Mouse (Mus musculus) limb, embryonic 13.5 days (tissue): ENCODE data around the gene Mef2b. TPM values are rescaled to one million over a fixed set of nuclear protein-coding genes. Genes with fewer than 3 reads are reported as not detected.

ENCODE experiments used
- ATAC-seq: fragments of 200-750 bp; cut with Nextera tagmentation; 2 replicates; pipeline ENCODE4 v1.8.0; 2017; ENCODE audit warnings: low read depth, moderate number of reproducible peaks, moderate TSS enrichment; ENCODE audit not compliant: low FRiP score
- H3K27ac ChIP-seq: fragments of 300-500 bp; sonication (generic); 2 replicates; pipeline ENCODE4 v1.5.1; 2015; ENCODE audit warnings: inconsistent platforms, mild to moderate bottlenecking, moderate library complexity
- H3K27me3 ChIP-seq: fragments of 300-500 bp; sonication (generic); 2 replicates; pipeline ENCODE4 v1.6.1; 2015; ENCODE audit warnings: mild to moderate bottlenecking, inconsistent platforms
- H3K36me3 ChIP-seq: fragments of 300-500 bp; sonication (generic); 2 replicates; pipeline ENCODE4 v1.6.1; 2015; ENCODE audit warnings: inconsistent platforms, mild to moderate bottlenecking, moderate library complexity
- H3K4me1 ChIP-seq: fragments of 300-500 bp; sonication (generic); 2 replicates; pipeline ENCODE4 v1.6.1; 2015; ENCODE audit warnings: inconsistent platforms
- H3K4me2 ChIP-seq: fragments of 300-500 bp; sonication (generic); replicated peaks from 2 replicates; pipeline ENCODE4 v1.6.1; 2015; ENCODE audit warnings: inconsistent platforms, mild to moderate bottlenecking, moderate library complexity
- H3K4me3 ChIP-seq: fragments of 300-500 bp; sonication (generic); 2 replicates; pipeline ENCODE4 v1.5.1; 2015; ENCODE audit warnings: moderate library complexity, mild to moderate bottlenecking, inconsistent platforms
- H3K9ac ChIP-seq: fragments of 300-500 bp; sonication (generic); 2 replicates; pipeline ENCODE4 v1.6.1; 2015; ENCODE audit warnings: mild to moderate bottlenecking, inconsistent platforms
- H3K9me3 ChIP-seq: fragments of 300-500 bp; sonication (generic); 2 replicates; pipeline ENCODE4 v1.6.1; 2016; ENCODE audit warnings: inconsistent platforms
- WGBS: fragments of 180-500 bp; shearing (Covaris S2); methylation state at CpG from one replicate; pipeline ENCODE4 v1.1.7; 2015; 5-methylcytosine and 5-hydroxymethylcytosine counted together
- polyA plus RNA-seq: library from polyadenylated mRNA; unstranded; fragments of >200 nt; fragmentation: Nextera tagmentation; extraction: Ambion mirVana; gene quantifications from 2 replicates; pipeline ENCODE4 v1.2.1, GENCODE M21; 2015

Mef2b gene
- polyA plus RNA-seq, 1 experiment from 2014 or later, result 0.38 TPM

DNA sequence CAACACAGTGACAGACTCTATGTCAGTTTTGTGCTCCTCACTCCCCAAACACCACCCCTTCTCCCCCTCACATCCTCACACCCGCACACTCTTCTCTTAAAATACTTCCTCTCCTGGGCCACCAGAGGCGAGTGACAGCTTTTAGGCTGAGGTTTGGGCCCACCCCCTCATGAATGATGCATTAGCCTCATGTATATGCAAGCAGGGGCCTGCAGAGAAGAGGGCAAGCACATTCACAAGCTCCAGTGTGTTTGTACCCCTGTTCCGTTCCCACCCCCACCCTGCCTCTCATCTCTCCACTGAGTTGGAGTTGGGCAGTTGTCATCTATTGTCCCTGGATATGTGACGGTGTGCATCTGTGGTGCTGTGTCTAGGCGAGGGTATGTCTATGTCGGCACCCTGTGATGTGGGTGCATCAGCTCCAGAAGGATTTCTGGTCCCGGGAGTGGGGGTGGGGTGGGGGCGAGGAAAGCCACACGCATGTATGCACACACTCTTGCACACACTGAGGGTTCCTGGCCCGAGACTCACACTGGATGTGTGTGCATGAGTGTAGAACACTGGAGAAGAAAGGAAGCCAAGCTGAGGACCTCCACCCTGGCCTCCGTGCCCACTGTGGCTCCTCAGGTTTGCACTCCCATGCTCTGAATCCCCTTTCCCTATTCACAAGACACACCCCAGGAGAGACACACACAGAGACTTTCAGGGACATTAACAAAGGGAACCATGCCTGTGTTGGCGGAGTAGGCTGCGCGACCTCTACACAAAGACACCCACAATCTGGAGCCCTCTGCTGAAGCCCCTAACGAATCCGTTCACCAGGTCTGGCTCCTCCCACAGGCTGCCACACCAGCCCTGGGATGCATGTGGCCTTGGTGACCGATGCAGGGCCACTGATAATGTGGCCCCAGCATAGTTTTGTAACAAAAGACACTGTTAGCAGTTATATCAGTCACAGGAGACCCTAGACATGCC, 20.5 kb upstream of the Mef2b start:
- H3K4me2 ChIP-seq, result no peak overlapping the region
- H3K27me3 ChIP-seq, result peaks cover 88% of the 10 kb centered on the region
- no peak overlapping the region for H3K4me3 ChIP-seq
- no peak for ATAC-seq
- H3K27ac ChIP-seq, result no peak overlapping the region
- WGBS, result 7% methylated on average over 17 of the region's 17 CpGs
- H3K36me3 ChIP-seq, result no peaks in the 10 kb centered on the region
- H3K9ac ChIP-seq, result no peak overlapping the region
- H3K9me3 ChIP-seq, result no peaks in the 10 kb centered on the region
- peaks cover 6% of the 10 kb centered on the region; the same call in 1 of the 2 replicates for H3K4me1 ChIP-seq

GRCm38 (mm10) chr8:70120667-70121066, 18.8 kb upstream of the Mef2b start, which contains the start of gene Ncan:
Gene Ncan, minus strand, starts transcription at chr8:70120873.
- Histone ChIP-seq H3K9ac (peak within 1 kb of the TSS; percentile 39; the same call in 1 of the 2 replicates), H3K27ac (no peak within 1 kb of the TSS), H3K9me3 (no peaks in the 10 kb centered on the region), H3K27me3 (peaks cover 78% of the 10 kb centered on the region), H3K4me3 (peak within 1 kb of the TSS; percentile 28), H3K36me3 (no peaks in the 10 kb centered on the region), H3K4me2 (peak within 1 kb of the TSS; percentile 63), H3K4me1 (peaks cover 6% of the 10 kb centered on the region; the same call in 1 of the 2 replicates)
- peak; percentile 45; the same call in 1 of the 2 replicates for ATAC-seq
- WGBS, result under 1% methylated on average over 19 of the region's 19 CpGs

- ATAC-seq, result no peak
- peaks cover 59% of the 10 kb centered on the region for H3K27me3 ChIP-seq
- no peak overlapping the region for H3K9ac ChIP-seq
- WGBS, result 59% methylated on average over 2 of the region's 2 CpGs
- no peak overlapping the region for H3K27ac ChIP-seq
- peaks cover 6% of the 10 kb centered on the region; the same call in 1 of the 2 replicates for H3K4me1 ChIP-seq
- no peaks in the 10 kb centered on the region for H3K36me3 ChIP-seq
- no peaks in the 10 kb centered on the region for H3K9me3 ChIP-seq
- no peak overlapping the region for H3K4me3 ChIP-seq
- H3K4me2 ChIP-seq, result no peak overlapping the region
These were observed 16.6 kb upstream of the Mef2b start for GRCm38 (mm10) chr8:70122863-70123262.

GRCm38 (mm10) chr8:70124992-70125391, 14.5 kb upstream of the Mef2b start:
- H3K27ac ChIP-seq, result no peak overlapping the region
- peaks cover 6% of the 10 kb centered on the region; the same call in 1 of the 2 replicates for H3K4me1 ChIP-seq
- H3K9ac ChIP-seq, result no peak overlapping the region
- H3K9me3 ChIP-seq, result no peaks in the 10 kb centered on the region
- no peaks in the 10 kb centered on the region for H3K36me3 ChIP-seq
- ATAC-seq, result no peak
- H3K4me2 ChIP-seq, result no peak overlapping the region
- H3K4me3 ChIP-seq, result no peak overlapping the region
- peaks cover 37% of the 10 kb centered on the region for H3K27me3 ChIP-seq
- WGBS, result 64% methylated on average over 8 of the region's 8 CpGs

DNA sequence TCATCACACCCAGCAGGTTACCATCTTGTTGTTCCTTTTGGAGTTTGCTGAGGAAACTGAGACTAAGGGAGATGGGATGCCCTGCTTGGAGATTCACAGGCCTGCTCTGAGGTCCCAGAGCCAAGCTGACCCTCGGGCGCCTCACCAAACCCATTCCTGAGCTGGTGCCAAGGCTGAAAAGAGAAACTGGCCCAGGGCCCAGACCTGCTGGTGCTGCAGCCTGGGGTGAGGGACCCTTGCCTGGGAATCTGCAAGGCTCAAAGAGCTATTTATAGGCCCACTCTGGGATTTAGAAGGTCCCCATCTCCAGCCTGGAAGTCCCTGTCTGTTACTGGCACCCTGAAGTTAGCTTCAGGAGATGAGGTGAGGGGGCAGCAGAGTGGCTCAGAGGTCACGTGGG, 11.1 kb upstream of the Mef2b start:
- Histone ChIP-seq H3K4me3 (no peak overlapping the region), H3K9ac (no peak overlapping the region), H3K27ac (no peak overlapping the region), H3K4me2 (no peak overlapping the region), H3K4me1 (peaks cover 10% of the 10 kb centered on the region), H3K9me3 (no peaks in the 10 kb centered on the region), H3K36me3 (peaks cover 13% of the 10 kb centered on the region), H3K27me3 (peaks cover 11% of the 10 kb centered on the region)
- WGBS, result 76% methylated on average over 3 of the region's 3 CpGs
- no peak for ATAC-seq

DNA sequence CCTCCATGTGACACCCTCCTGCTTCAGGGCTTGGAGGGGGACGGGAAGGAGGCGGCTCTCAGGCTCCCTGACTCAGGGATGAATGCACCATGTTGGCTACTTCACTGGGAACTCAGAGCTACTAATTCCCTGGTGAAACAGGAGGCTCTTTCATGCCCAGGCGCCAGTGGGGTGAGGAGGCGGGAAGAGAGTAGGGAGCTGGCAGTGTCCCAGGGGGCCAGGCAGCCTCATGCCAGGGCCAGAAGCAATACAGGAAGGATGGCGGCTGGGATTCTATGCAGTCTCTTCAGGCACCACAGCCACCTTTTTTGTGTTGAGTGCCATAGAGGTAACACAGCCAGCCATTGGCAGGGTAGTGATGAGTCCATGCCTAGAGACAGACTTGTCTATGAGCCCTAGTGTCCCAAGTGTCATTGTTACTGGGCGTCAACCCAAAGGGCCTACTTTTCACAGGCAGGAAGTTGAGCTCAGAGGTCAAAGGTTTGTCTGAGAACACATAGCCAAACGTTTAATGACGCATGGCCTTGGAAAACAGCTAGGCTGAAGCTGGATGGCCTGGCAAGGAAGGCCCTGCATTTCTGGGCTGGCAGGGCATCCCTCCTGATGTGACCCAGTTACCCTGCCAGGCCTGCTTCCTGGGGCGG, 10.1 kb upstream of the Mef2b start:
- no peak overlapping the region for H3K27ac ChIP-seq
- H3K4me3 ChIP-seq, result no peak overlapping the region
- H3K36me3 ChIP-seq, result peaks cover 23% of the 10 kb centered on the region
- no peak overlapping the region for H3K4me2 ChIP-seq
- peaks cover 10% of the 10 kb centered on the region for H3K4me1 ChIP-seq
- no peaks in the 10 kb centered on the region for H3K9me3 ChIP-seq
- 64% methylated on average over 9 of the region's 9 CpGs for WGBS
- ATAC-seq, result no peak
- H3K9ac ChIP-seq, result no peak overlapping the region
- peaks cover 7% of the 10 kb centered on the region for H3K27me3 ChIP-seq

DNA sequence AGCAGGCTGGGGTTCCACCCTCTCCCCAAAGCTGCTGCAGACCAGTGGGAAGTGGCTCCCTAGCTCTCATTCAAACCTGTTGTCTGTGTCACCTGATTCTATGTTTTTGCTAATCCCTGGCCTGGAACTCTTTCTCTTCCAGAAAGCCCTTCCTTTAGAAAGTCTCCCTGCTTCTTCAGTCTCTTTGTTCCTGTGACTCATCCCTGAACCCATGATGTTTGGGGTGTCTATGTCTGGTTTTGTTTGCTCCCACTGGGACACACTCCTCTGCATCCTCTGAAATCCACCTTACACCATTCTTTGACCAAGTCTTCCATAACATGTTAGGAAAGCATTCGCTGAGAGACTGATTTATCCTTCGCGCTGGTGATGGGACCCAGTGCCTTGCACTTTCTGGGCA, 9.4 kb upstream of the Mef2b start:
- Histone ChIP-seq H3K27me3 (peaks cover 4% of the 10 kb centered on the region), H3K9ac (no peak overlapping the region), H3K36me3 (peaks cover 30% of the 10 kb centered on the region), H3K9me3 (no peaks in the 10 kb centered on the region), H3K4me2 (no peak overlapping the region), H3K27ac (no peak overlapping the region), H3K4me1 (peaks cover 10% of the 10 kb centered on the region), H3K4me3 (no peak overlapping the region)
- ATAC-seq, result no peak
- 85% methylated on average over 3 of the region's 3 CpGs for WGBS

- Histone ChIP-seq H3K4me2 (peak within 1 kb of the TSS; percentile 78), H3K4me1 (peaks cover 10% of the 10 kb centered on the region), H3K36me3 (peaks cover 42% of the 10 kb centered on the region), H3K9me3 (no peaks in the 10 kb centered on the region), H3K4me3 (peak within 1 kb of the TSS; percentile 61), H3K27ac (no peak within 1 kb of the TSS), H3K27me3 (no peaks in the 10 kb centered on the region), H3K9ac (peak within 1 kb of the TSS; percentile 61)
- peak; percentile 86 for ATAC-seq
- 1% methylated on average over 37 of the region's 37 CpGs for WGBS
These were observed 8.2 kb upstream of the Mef2b start, which contains the start of gene Nr2c2ap for GRCm38 (mm10) chr8:70131166-70131883. Gene Nr2c2ap, plus strand, starts transcription at chr8:70131333.

- Histone ChIP-seq H3K9me3 (no peaks in the 10 kb centered on the region), H3K27ac (no peak overlapping the region), H3K4me2 (no peak overlapping the region), H3K36me3 (peaks cover 48% of the 10 kb centered on the region), H3K4me1 (peaks cover 18% of the 10 kb centered on the region), H3K9ac (no peak overlapping the region), H3K4me3 (no peak overlapping the region), H3K27me3 (no peaks in the 10 kb centered on the region)
- 88% methylated on average over 5 of the region's 5 CpGs for WGBS
- no peak for ATAC-seq
These were observed 5.4 kb upstream of the Mef2b start for GRCm38 (mm10) chr8:70134086-70134485.

DNA sequence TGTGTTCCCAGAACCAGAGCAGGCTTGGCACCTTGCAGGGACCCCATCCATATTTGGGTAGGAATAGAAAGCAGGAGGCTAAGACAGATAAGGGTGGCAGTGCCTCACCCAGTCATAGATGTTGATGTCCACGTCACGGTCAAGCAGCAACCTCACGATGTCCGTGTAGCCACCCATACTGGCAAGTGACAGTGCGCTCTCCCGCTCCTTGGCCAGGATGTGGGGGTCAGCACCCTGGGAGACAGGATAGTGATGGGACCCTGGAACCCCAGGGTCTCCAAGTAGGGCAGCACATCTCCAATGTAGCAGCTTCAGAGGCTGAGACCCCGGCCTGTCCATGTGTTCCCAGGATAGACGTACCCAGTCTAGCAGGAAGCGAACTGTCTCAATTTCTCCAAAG, 4.6 kb upstream of the Mef2b start:
- Histone ChIP-seq H3K36me3 (peaks cover 48% of the 10 kb centered on the region), H3K9ac (no peak overlapping the region), H3K27ac (no peak overlapping the region), H3K4me2 (no peak overlapping the region), H3K4me3 (no peak overlapping the region), H3K4me1 (peaks cover 19% of the 10 kb centered on the region), H3K27me3 (no peaks in the 10 kb centered on the region), H3K9me3 (no peaks in the 10 kb centered on the region)
- WGBS, result 91% methylated on average over 9 of the region's 9 CpGs
- ATAC-seq, result no peak

- no peaks in the 10 kb centered on the region for H3K27me3 ChIP-seq
- H3K9ac ChIP-seq, result no peak overlapping the region
- H3K4me3 ChIP-seq, result no peak overlapping the region
- WGBS, result 84% methylated on average over 4 of the region's 4 CpGs
- no peaks in the 10 kb centered on the region for H3K9me3 ChIP-seq
- no peak overlapping the region for H3K27ac ChIP-seq
- peaks cover 48% of the 10 kb centered on the region for H3K36me3 ChIP-seq
- H3K4me2 ChIP-seq, result no peak overlapping the region
- H3K4me1 ChIP-seq, result peaks cover 25% of the 10 kb centered on the region
- ATAC-seq, result no peak
These were observed 2.9 kb upstream of the Mef2b start for GRCm38 (mm10) chr8:70136591-70136990.
